In the genomic region with DNA sequence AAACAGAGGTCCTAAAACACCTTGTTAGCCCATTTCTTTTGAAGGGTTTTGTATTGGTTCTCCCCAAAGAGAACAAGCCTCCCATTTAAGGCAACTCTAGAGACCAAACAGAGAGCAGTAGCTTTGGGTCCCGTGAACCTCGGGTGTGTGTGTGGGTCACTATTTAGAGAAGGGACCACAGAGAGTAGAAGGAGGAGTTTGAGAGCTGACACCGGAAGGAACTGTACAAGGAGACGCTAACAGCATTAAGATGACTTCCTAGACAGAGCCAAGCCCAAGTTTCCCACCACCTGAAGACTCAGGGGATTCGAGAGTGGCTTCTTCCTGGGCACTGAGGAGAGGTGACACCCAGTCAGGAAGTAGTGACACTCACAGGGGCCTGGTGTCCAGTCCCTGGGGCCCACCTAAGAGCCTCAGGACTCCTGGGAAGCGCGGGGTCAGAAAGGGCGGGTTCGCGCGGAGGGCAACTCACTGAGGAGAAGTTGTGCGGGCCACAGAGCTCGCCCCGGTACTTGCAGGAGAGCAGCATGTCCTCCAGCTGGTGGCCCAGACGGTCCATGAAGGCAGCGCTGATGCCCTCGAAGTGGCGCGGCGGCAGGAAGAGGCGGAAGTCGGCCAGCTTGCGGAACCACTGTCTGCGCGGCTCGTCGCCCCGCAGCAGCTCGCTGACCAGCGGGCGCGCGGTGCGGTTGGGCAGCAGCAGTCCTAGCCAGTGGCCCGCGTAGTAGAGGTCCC, we compare ENCODE assay signal across 8 mouse cellular contexts.
DNase-seq lines count a peak whose midpoint lies in the region; ATAC-seq and TF ChIP-seq lines count a peak whose summit lies in the region.

No protein-coding gene starts in this region.

- peaks cover 8 to 23% of the 10 kb centered on the region in 2 experiments; a peak in 3 of 4 replicates for H3K4me1 ChIP-seq in heart, embryonic 14.5 days (ENCODE audit: control insufficient read depth in 2 of 2, insufficient read depth in 2 of 2, low read length in 2 of 2)
- H3K4me1 ChIP-seq in G1E (ENCODE audit: insufficient read depth, low read depth, low read length): no peaks in the 10 kb centered on the region
- H3K4me1 ChIP-seq in embryonic facial prominence, embryonic 14.5 days (ENCODE audit: control insufficient read depth, insufficient read depth, low read length): peaks cover 15% of the 10 kb centered on the region; the same call in 1 of the 2 replicates
- H3K4me1 ChIP-seq in intestine, embryonic 16.5 days (ENCODE audit: control insufficient read depth, insufficient read depth, low read length): peaks cover 20% of the 10 kb centered on the region
- H3K4me1 ChIP-seq in neural tube, embryonic 12.5 days: peaks cover 18% of the 10 kb centered on the region

- peak overlapping the region; percentile 48 to 53 for H3K4me3 ChIP-seq in heart, embryonic 14.5 days (ENCODE audit: control insufficient read depth in 1 of 2, insufficient read depth in 1 of 2, low read depth in 1 of 2, low read length in 2 of 2)
- peak overlapping the region; percentile 9; the same call in 1 of the 2 replicates for H3K4me3 ChIP-seq in G1E (ENCODE audit: low read depth, low read length)
- peak overlapping the region; percentile 51 for H3K4me3 ChIP-seq in embryonic facial prominence, embryonic 14.5 days (ENCODE audit: low read depth, low read length)
- peak overlapping the region; percentile 53 for H3K4me3 ChIP-seq in intestine, embryonic 16.5 days (ENCODE audit: low read length)
- peak overlapping the region; percentile 65 for H3K4me3 ChIP-seq in neural tube, embryonic 12.5 days

- no peak for ATAC-seq in heart, embryonic 14.5 days (ENCODE audit: insufficient number of reproducible peaks, insufficient read depth, low FRiP score, low read depth)
- no peak for ATAC-seq in G1E (ENCODE audit: extremely low read depth, insufficient number of reproducible peaks, low FRiP score, poor library complexity, severe bottlenecking)
- ATAC-seq in embryonic facial prominence, embryonic 14.5 days (ENCODE audit: low read depth): no peak
- no peak for ATAC-seq in intestine, embryonic 16.5 days
- ATAC-seq in neural tube, embryonic 12.5 days (ENCODE audit: low FRiP score, low read depth): no peak

- H3K9me3 ChIP-seq in heart, embryonic 14.5 days (ENCODE audit: control insufficient read depth, low read length): no peaks in the 10 kb centered on the region
- H3K9me3 ChIP-seq in G1E (replicated peaks): peaks cover 84% of the 10 kb centered on the region
- no peaks in the 10 kb centered on the region for H3K9me3 ChIP-seq in embryonic facial prominence, embryonic 14.5 days (ENCODE audit: control insufficient read depth, low read length)
- H3K9me3 ChIP-seq in intestine, embryonic 16.5 days (ENCODE audit: control insufficient read depth, low read length): no peaks in the 10 kb centered on the region
- H3K9me3 ChIP-seq in neural tube, embryonic 12.5 days: no peaks in the 10 kb centered on the region

- no peaks in the 10 kb centered on the region for H3K36me3 ChIP-seq in heart, embryonic 14.5 days (ENCODE audit: control insufficient read depth, insufficient read depth, low read length)
- H3K36me3 ChIP-seq in G1E (replicated peaks): no peaks in the 10 kb centered on the region
- H3K36me3 ChIP-seq in embryonic facial prominence, embryonic 14.5 days (ENCODE audit: control insufficient read depth, insufficient read depth, low read length): no peaks in the 10 kb centered on the region
- H3K36me3 ChIP-seq in intestine, embryonic 16.5 days (ENCODE audit: control insufficient read depth, insufficient read depth, low read length): no peaks in the 10 kb centered on the region
- no peaks in the 10 kb centered on the region for H3K36me3 ChIP-seq in neural tube, embryonic 12.5 days

- DNase-seq in heart, postnatal 36 days: no peak
- no peak for DNase-seq in G1E (ENCODE audit: low spot score)
- peak; percentile 6 for DNase-seq in embryonic facial prominence, embryonic 14.5 days (ENCODE audit: low spot score)
- no peak for DNase-seq in B cell, adult 2 months
- DNase-seq in frontal cortex, adult 2 months (ENCODE audit: extremely low spot score in 1 of 2, low spot score in 1 of 2): no peak

- no peak overlapping the region for H3K27ac ChIP-seq in heart, embryonic 14.5 days (replicated peaks in 1 of 2; ENCODE audit: control insufficient read depth in 1 of 2, insufficient read depth in 1 of 2, low read depth in 2 of 2, low read length in 2 of 2)
- H3K27ac ChIP-seq in embryonic facial prominence, embryonic 14.5 days (replicated peaks; ENCODE audit: low read depth, low read length): no peak overlapping the region
- H3K27ac ChIP-seq in intestine, embryonic 16.5 days (ENCODE audit: low read length): no peak overlapping the region
- no peak overlapping the region for H3K27ac ChIP-seq in neural tube, embryonic 12.5 days

- intact Hi-C loops in heart, postnatal 36 days (cut with DNase I): no loop called here

- WGBS in heart, embryonic 14.5 days: 4% methylated on average over 36 of the region's 36 CpGs
- WGBS in embryonic facial prominence, embryonic 14.5 days: 10% methylated on average over 17 of the region's 36 CpGs
- WGBS in intestine, embryonic 16.5 days: 5% methylated on average over 36 of the region's 36 CpGs
- 5% methylated on average over 36 of the region's 36 CpGs for WGBS in neural tube, embryonic 12.5 days

- no peak for TF ChIP-seq CTCF in G1E (IDR thresholded peaks at IDR 0.05; ENCODE audit: low read depth, low read length)

- no peak overlapping the region; the same call in 1 of the 2 replicates for H3K9ac ChIP-seq in heart, embryonic 14.5 days (ENCODE audit: low read length)
- H3K9ac ChIP-seq in embryonic facial prominence, embryonic 14.5 days (ENCODE audit: low read depth, low read length): peak overlapping the region; percentile 58; the same call in 1 of the 2 replicates
- H3K9ac ChIP-seq in intestine, embryonic 16.5 days (ENCODE audit: low read depth, low read length): peak overlapping the region; percentile 40; the same call in 1 of the 2 replicates
- peak overlapping the region; percentile 74 for H3K9ac ChIP-seq in neural tube, embryonic 12.5 days

- peaks cover 81% of the 10 kb centered on the region for H3K27me3 ChIP-seq in heart, embryonic 14.5 days (ENCODE audit: control insufficient read depth, insufficient read depth, low read length)
- no peaks in the 10 kb centered on the region for H3K27me3 ChIP-seq in G1E (ENCODE audit: insufficient read depth, low read length)
- peaks cover 68% of the 10 kb centered on the region for H3K27me3 ChIP-seq in embryonic facial prominence, embryonic 14.5 days (replicated peaks; ENCODE audit: control insufficient read depth, insufficient read depth, low read length)
- H3K27me3 ChIP-seq in intestine, embryonic 16.5 days (replicated peaks; ENCODE audit: control insufficient read depth, insufficient read depth, low read length): peaks cover 54% of the 10 kb centered on the region
- peaks cover 36% of the 10 kb centered on the region for H3K27me3 ChIP-seq in neural tube, embryonic 12.5 days (replicated peaks)

- peak overlapping the region; percentile 90 for H3K4me2 ChIP-seq in heart, embryonic 14.5 days (ENCODE audit: low read length)
- H3K4me2 ChIP-seq in embryonic facial prominence, embryonic 14.5 days (ENCODE audit: low read depth, low read length): peak overlapping the region; percentile 95
- H3K4me2 ChIP-seq in intestine, embryonic 16.5 days (ENCODE audit: low read depth, low read length): peak overlapping the region; percentile 91
- H3K4me2 ChIP-seq in neural tube, embryonic 12.5 days (replicated peaks): peak overlapping the region; percentile 98

Comparison
In these comparisons a context has a peak if more than half of its experiments do, and no peak if none do; other contexts are left out.
1. H3K4me3 ChIP-seq: peak in every context shown above with its lines; median percentile 65 in neural tube, embryonic 12.5 days; 53 in intestine, embryonic 16.5 days; 51 in embryonic facial prominence, embryonic 14.5 days; 50 in heart, embryonic 14.5 days; 9 in G1E.